Mouse (Mus musculus) C2C12 (cell line): ENCODE results near the gene Spag16.

Experiments
- CTCF ChIP-seq: IDR thresholded peaks from one replicate; pipeline ENCODE4 v1.5.1; 2011; ENCODE audit not compliant: control insufficient read depth, insufficient read depth, insufficient read length
- MAX ChIP-seq: IDR thresholded peaks from one replicate; pipeline ENCODE4 v1.6.1; 2011; ENCODE audit warnings: mild to moderate bottlenecking, control low read depth
- MYOG ChIP-seq: IDR thresholded peaks from one replicate; pipeline ENCODE4 v1.6.1; 2011; ENCODE audit not compliant: control insufficient read depth, insufficient read length; ENCODE audit errors: extremely low read depth

DNA sequence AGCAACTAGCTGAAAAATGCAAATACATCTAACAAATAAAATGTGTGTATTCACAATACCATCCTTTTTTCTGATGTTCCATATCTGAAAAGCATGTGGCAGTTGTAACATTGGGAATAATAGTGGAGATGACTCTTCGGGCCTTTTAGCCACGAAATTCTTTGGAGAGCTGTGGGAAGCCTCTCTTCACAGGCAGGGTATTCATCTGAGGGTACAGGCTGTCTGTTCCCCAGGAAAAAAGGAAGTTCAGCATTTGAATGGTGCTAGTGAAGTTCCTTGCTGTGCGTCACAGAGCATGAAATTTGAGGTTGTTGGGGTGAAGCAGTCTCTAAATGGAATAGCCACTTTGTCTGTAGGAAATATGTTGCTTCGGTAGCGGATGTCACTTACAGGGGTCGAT lies 246.7 kb downstream of the Spag16 start:
- no peak for TF ChIP-seq CTCF
- TF ChIP-seq MYOG, result no peak
- no peak for TF ChIP-seq MAX
